Mouse (Mus musculus): ENCODE results near the gene Rnf151.
"Not testable (repeated sequence)": the region's sequence is repeated elsewhere in the genome, so short reads cannot be mapped to it uniquely, and the experiment has no call there.

The Rnf151 gene

GRCm38 (mm10) chr17:24705821-24706220 lies 12.0 kb downstream of the Rnf151 start:
- no peak for DNase-seq (ENCODE audit: low spot score)

GRCm38 (mm10) chr17:24701251-24701650 lies 16.6 kb downstream of the Rnf151 start:
- no peak for DNase-seq (ENCODE audit: low spot score)

- DNase-seq (ENCODE audit: low spot score) = no peak
These were observed 18.4 kb downstream of the Rnf151 start for GRCm38 (mm10) chr17:24699473-24699872.

GRCm38 (mm10) chr17:24698715-24699114 lies 19.1 kb downstream of the Rnf151 start:
- DNase-seq (ENCODE audit: low spot score) = no peak

- DNase-seq (ENCODE audit: low spot score) = no peak
These were observed 19.9 kb downstream of the Rnf151 start for GRCm38 (mm10) chr17:24697985-24698384.

- peak; percentile 86 for DNase-seq (ENCODE audit: low spot score)
These were observed 21.7 kb downstream of the Rnf151 start, which contains the start of the genes Gfer and Noxo1 for GRCm38 (mm10) chr17:24696011-24696697. Gfer (minus strand) TSS chr17:24696156. Noxo1 (plus strand) TSS chr17:24696234.

GRCm38 (mm10) chr17:24695326-24696010 lies 22.4 kb downstream of the Rnf151 start:
- no peak for DNase-seq (ENCODE audit: low spot score)

- DNase-seq (ENCODE audit: low spot score) = no peak
These were observed 25.5 kb downstream of the Rnf151 start for GRCm38 (mm10) chr17:24692385-24692784.

- no peak for DNase-seq (ENCODE audit: low spot score)
These were observed 28.4 kb downstream of the Rnf151 start, which contains the start of gene Syngr3 for GRCm38 (mm10) chr17:24689251-24690081. Syngr3 (minus strand) TSS chr17:24689955.

- no peak for DNase-seq (ENCODE audit: low spot score)
These were observed 30.3 kb downstream of the Rnf151 start for GRCm38 (mm10) chr17:24687599-24687998.

- peak; percentile 56 for DNase-seq (ENCODE audit: low spot score)
These were observed 30.7 kb downstream of the Rnf151 start for GRCm38 (mm10) chr17:24687146-24687595.

GRCm38 (mm10) chr17:24686514-24686913 lies 31.3 kb downstream of the Rnf151 start:
- DNase-seq (ENCODE audit: low spot score) = peak; percentile 60

GRCm38 (mm10) chr17:24677500-24678080 lies 40.3 kb downstream of the Rnf151 start:
- no peak for DNase-seq (ENCODE audit: low spot score)

- DNase-seq (ENCODE audit: low spot score) = no peak
These were observed 41.0 kb downstream of the Rnf151 start for GRCm38 (mm10) chr17:24676877-24677276.

GRCm38 (mm10) chr17:24676187-24676586 lies 41.7 kb downstream of the Rnf151 start:
- peak; percentile 75 for DNase-seq (ENCODE audit: low spot score)

GRCm38 (mm10) chr17:24674277-24674676 lies 43.6 kb downstream of the Rnf151 start:
- no peak for DNase-seq (ENCODE audit: low spot score)

GRCm38 (mm10) chr17:24672141-24672540 lies 45.7 kb downstream of the Rnf151 start:
- peak; percentile 74 for DNase-seq (ENCODE audit: low spot score)

- DNase-seq (ENCODE audit: low spot score) = no peak
These were observed 46.5 kb downstream of the Rnf151 start for GRCm38 (mm10) chr17:24671346-24671745.

- DNase-seq (ENCODE audit: low spot score) = no peak
These were observed 47.5 kb downstream of the Rnf151 start for GRCm38 (mm10) chr17:24670246-24670844.

GRCm38 (mm10) chr17:24669545-24670245 lies 48.2 kb downstream of the Rnf151 start, which contains the start of gene Zfp598:
Zfp598 (plus strand) TSS chr17:24669687.
- peak; percentile 96 for DNase-seq (ENCODE audit: low spot score)

GRCm38 (mm10) chr17:24669214-24669544 lies 48.7 kb downstream of the Rnf151 start:
- not testable (repeated sequence) for DNase-seq (ENCODE audit: low spot score)

All from lung, postnatal 25 days (tissue).